Mouse (Mus musculus): ENCODE results near the gene Tgfbi.
A peak's percentile ranks its signal among the peaks of the same experiment; 100 is the strongest.

Gene Tgfbi

GRCm38 (mm10) chr13:56599511-56599910 is 9.8 kb upstream of the Tgfbi start:
- no peak for DNase-seq

DNA sequence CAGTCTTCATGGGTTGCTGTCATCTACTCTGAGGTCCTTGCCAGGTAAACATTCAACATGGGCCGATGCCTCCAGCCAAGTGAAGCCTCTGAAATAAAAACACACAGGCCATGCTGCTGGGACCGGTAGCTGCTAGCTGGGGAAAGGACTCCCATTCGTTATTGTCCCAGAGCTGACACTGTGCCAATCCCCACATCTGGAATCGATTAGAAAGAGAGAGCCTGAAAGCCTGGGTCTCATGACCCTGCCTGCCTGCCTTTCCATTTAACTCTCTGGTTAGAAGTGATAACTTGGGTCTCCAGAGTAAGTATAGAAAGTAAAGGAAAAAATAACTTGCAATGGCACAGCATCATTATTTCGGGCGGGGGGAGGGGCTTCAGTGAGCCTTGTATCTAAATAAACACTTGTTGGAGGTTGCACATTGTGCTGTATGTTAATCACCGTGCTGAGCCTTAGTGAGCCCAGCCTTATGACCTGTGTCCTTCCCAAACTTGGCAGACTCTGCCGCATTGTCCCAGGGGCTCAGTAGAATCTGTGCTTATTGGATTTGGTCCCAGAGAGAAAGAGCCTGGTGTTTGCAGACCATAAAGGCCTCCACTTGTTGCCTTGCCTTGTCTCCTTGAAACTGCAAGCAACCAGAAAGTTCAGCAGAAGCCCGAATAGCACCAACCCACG is 9.0 kb upstream of the Tgfbi start:
- no peak for DNase-seq

GRCm38 (mm10) chr13:56601199-56601598 is 8.1 kb upstream of the Tgfbi start:
- DNase-seq: no peak

- peak; percentile 84 for DNase-seq
These were observed 3.8 kb upstream of the Tgfbi start for GRCm38 (mm10) chr13:56605503-56605902.

DNA sequence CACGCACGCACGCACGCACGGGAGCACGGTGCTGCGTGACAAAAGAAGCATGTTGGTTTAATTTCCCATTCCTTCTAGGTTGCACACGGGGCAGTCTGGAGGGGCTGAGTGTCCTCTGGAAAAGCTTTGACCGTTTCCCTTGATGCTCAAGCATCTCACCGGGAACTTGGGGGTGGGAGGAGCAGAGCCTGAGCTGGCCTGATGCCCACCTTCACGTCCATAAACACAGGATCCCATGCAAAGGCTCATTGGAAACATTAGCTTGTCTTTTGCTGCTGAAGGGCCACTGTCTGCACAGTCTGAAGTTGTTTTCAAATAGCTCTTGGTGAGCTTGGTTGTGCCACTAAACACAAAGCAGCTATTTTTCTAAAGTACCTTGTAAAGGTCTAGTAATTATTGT is 2.6 kb upstream of the Tgfbi start:
- no peak for DNase-seq

DNA sequence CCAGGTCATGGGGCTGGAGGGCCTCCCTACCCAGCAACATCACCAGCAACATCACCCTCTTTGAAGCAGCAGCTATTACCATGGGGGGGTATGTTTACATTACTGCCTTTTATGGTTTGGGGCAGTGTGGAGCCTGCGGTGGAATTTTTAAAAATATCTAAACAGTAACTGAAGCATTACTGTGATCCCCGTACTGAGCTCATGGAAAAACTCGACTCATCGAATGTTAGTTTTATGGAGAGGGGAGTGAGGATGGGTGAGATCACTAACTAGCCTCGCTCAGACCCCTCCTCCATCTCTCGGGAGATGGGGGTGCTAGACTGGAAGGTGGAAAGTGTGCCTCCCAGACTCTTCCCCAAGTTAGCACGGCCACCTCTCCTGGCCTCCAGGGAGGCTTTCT is 2.1 kb upstream of the Tgfbi start:
- DNase-seq: no peak

DNA sequence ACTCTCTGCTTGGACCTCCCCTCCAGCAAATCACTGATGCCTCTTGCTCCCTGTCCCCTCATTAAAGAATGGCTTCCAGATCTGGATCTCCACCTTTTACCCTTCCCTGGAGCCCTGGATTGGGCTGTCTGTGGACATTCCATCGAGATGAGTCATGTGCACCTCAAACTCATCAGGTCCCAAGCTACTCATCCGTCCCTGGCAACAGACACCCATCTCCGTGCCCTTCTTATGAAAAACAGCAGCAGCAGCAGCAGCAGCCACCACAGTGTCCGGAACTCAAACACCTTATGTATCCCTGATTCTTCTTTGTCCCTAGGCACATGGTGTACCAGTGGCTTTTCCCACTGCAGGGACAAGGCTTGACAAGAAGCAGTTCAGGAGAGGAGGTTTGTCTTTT is 1.5 kb upstream of the Tgfbi start:
- no peak for DNase-seq

DNA sequence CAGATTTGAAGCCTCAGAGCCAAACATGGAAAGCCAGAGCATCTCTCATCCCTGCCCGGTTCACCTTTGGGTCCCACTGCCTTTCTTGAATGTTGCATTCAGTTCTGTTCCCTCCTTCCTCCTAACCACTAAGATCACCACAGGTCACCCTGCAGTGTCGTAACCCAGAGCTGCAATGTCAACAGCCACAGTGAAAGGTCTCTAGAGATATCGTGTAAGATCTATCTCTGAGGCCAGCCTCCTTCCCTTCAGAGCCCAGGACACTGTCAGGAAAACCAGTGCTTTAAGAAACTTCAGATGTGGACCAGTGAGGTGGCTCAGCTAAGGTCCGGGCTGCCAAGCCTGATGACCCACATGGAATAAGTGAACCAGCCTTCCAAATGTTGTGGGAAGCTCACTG is 1.8 kb downstream of the Tgfbi start:
- DNase-seq: no peak

DNA sequence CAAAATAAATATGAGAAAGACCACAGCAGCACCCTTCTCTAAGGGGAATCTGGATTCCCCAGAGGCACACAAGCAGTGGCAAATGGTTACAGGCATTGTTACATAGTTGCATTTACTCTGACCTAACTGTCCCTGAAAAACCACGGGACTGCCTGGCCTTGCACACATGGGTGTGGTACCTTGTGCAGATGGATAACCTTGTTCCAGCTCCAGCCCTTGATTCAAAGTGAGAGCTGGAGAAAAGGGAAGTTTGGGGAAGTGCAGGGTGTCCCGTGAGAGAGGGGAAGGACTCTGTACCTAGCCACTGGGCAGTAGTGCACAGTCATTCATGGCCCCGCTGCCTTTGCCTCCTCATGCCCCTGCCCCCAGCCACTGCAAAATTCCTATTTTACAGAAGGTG is 2.4 kb downstream of the Tgfbi start:
- no peak for DNase-seq

DNA sequence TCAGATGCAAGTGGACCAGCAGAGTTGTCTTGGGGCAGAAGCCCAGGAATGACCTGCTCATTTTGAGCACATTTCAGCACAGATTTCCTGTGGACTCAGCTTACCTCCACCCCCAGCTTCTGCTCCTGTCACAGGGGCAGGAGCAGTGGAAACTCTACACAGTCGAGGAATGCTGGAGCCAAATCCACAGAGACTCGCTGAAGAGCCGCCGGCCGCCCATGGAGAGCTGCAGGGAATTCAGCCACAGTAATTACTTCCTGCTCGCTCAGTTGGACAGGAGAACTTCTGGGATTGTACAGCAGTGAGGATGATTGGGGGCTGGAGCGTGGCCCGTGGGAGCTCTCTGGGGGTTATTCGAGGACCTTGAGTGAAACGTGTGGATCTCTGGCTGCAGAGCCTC is 3.0 kb downstream of the Tgfbi start:
- DNase-seq: no peak

- no peak for DNase-seq
These were observed 4.2 kb downstream of the Tgfbi start for GRCm38 (mm10) chr13:56613366-56613998.

DNA sequence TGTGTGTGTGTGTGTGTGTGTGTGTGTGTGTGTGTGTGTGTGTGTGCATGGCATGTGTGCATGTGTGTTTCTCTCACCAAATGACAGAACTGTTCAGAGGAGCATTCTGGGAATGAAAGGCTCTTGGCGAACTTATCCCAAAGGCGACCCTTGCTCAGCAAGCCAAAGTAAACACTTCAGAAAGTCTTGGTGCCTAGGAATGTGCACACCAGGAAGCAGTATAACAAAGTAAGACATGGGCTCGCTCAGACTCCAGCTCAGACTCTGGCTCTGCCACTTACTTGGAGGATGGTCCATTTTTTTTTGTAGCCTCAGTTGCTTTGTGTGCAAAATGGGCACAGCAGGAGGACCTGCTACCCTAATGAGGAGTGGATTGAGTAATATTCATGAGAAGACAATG is 5.4 kb downstream of the Tgfbi start:
- DNase-seq: no peak

DNA sequence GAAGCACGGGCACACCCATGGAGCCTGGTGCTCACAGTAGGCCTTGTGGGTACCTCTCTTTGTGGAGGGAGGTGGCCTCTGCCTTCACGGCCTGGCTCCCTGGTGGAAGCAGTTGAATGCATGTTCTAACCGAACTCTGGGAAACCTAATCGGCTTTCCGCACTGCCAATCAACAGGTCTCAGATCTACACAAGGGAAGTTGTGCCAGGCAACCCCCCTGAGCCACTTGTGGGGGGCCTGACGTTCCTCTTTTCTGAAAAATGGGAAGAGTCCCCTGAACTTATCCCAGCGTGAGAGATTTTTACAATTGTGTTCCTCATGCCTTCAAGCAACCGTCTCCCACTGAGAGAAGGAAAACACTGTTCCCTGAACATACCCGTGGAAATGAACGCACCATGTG is 5.9 kb downstream of the Tgfbi start:
- no peak for DNase-seq

- DNase-seq: peak; percentile 45
These were observed 6.5 kb downstream of the Tgfbi start for GRCm38 (mm10) chr13:56615864-56616263.

- DNase-seq: no peak
These were observed 7.1 kb downstream of the Tgfbi start for GRCm38 (mm10) chr13:56616386-56616785.

- DNase-seq: peak; percentile 40
These were observed 7.9 kb downstream of the Tgfbi start for GRCm38 (mm10) chr13:56617197-56617596.

DNA sequence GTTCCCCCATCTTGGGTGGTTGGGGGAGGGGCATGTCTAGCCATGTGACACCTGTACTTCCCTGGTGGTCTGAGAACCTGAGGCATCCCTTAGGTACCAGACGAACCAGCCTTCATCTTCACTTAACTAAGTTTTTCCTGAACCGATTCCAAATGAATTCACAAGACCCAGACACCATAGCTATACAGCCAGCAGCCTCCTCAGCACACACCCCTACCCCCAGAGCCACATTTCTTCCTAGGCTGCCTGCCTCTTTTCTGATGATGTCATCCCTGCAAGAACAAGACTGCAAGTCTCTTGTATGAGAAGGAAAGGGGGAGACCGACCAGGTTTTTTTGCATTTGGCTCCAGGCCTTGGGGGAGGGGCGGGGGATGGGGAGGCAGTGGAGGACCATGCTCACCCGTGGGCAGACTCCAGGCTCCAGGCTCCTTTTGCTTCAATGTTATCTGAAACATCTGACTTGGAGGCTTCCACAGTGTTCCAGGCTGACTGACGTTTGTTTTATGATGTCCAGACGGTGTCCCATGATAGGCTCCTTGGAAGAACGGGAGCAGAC is 13.0 kb downstream of the Tgfbi start:
- DNase-seq: no peak

DNA sequence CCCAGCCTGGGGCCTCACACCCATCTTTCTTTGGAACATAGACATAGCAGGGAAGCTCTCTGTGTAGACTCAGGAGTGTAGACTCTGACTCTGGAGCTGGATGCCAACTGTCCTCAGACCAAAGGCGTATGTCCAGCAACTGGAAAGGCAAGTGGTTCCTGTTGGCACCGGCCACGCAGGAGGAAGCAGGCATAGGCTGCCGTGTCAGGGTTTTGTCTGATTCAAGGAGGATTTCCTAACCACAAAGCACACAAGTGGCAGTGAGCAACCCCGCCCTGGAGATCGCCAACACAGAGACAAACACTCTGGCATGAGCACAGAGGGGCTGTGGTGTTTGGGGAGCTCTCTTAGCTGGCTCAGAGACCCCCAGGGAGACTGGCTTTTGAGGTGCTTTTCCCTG is 17.2 kb downstream of the Tgfbi start:
- DNase-seq: no peak

DNA sequence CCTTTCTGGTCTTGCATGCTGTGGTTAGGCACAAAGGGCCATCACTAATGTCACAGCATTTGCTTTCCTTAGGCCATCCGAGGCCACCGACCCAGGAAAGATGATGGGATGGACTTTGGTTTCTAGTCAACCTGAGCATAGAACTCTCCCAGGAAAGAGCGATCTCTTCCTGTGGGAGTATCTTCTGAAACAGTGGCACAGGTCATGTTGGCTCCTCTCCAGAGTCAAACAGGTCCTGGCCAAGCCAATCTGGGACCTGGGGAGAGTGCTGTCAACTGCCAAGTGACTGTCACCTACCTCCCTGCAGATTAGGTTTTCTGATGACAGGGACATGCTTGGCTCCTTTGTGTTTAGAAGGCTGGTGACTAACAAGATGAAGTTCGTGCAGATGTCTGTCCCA is 20.8 kb downstream of the Tgfbi start:
- no peak for DNase-seq

- no peak for DNase-seq
These were observed 21.2 kb downstream of the Tgfbi start for GRCm38 (mm10) chr13:56630552-56630951.

DNA sequence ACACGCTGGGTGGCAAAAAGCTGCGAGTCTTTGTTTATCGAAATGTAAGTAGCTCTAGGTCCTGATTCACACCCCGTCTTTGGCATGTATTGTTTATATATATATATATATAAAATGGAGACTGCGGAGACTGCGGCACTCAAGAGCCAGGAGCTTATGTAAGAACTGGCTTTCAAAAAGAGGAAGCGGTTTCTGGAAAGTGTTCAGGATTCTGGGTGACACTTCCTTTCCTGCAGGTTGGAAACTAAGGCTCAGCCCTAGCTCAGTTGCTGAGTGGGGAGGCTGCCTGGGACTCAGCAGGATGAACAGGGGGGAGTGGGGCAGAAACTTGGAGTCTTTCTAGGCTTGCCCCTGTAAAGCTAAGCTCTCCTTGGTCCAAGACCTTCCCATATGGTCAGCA is 22.0 kb downstream of the Tgfbi start:
- no peak for DNase-seq

GRCm38 (mm10) chr13:56634139-56634615 is 24.9 kb downstream of the Tgfbi start:
- DNase-seq: no peak

GRCm38 (mm10) chr13:56634920-56635319 is 25.6 kb downstream of the Tgfbi start:
- DNase-seq: no peak

DNA sequence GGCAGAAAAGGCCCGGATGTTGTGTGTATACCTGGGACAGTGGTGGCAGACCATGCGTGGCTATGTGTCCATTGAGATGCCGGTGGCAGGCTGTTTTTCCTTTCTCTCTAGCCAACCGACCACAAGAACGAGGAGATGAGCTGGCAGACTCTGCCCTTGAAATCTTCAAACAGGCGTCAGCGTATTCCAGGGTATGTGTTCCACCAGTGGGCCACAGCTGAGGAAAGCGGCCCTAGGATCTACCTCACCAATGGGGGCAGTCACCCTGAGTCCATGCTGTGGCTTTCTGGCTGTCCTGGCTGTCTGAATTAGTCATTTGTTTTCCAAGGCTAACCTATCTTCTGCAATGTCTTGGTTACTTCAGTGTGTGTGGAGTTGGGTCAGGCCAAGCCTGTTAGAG is 27.7 kb downstream of the Tgfbi start:
- DNase-seq: no peak

- DNase-seq: no peak
These were observed 32.4 kb downstream of the Tgfbi start for GRCm38 (mm10) chr13:56641746-56642145.

Measured in cerebellum, adult 9-11 months (tissue).